Mouse (Mus musculus): Measurements from ENCODE around the gene Spred2. TPM values are rescaled to one million over a fixed set of nuclear protein-coding genes. Genes with fewer than 3 reads are reported as not detected.

The Spred2 gene
- polyA plus RNA-seq, 1 experiment from 2014 or later = 3.5 TPM

GRCm38 (mm10) chr11:19971954-19972750, 48.0 kb downstream of the Spred2 start:
- DNase-seq (ENCODE audit: low spot score) (no peak), ATAC-seq (ENCODE audit: low FRiP score, low TSS enrichment) (peak; percentile 52)
- peak overlapping the region; percentile 35; the same call in 1 of the 2 replicates for H3K27ac ChIP-seq (replicated peaks)
- no peaks in the 10 kb centered on the region for H3K36me3 ChIP-seq (ENCODE audit: control insufficient read depth, insufficient read depth, low read length)
- no peak overlapping the region for H3K9ac ChIP-seq (ENCODE audit: low read length)
- H3K27me3 ChIP-seq (ENCODE audit: control insufficient read depth, insufficient read depth, low read length) = no peaks in the 10 kb centered on the region
- TF ChIP-seq CTCF (IDR thresholded peaks at IDR 0.05; ENCODE audit: low read depth) (peak; percentile 69), EP300 (optimal IDR thresholded peaks at IDR 0.05) (no peak)
- no peak overlapping the region for H3K4me2 ChIP-seq (replicated peaks; ENCODE audit: low read depth)
- H3K4me1 ChIP-seq (replicated peaks; ENCODE audit: control insufficient read depth, insufficient read depth) = peaks cover 3% of the 10 kb centered on the region; the same call in 1 of the 2 replicates
- H3K4me3 ChIP-seq (ENCODE audit: low read depth, low read length) = no peak overlapping the region
- WGBS = 69% methylated on average over 4 of the region's 4 CpGs
- H3K9me3 ChIP-seq (ENCODE audit: control insufficient read depth, low read length) = no peaks in the 10 kb centered on the region

GRCm38 (mm10) chr11:19973032-19973790, 49.0 kb downstream of the Spred2 start:
- no peak overlapping the region for H3K4me3 ChIP-seq (ENCODE audit: low read depth, low read length)
- no peak overlapping the region for H3K4me2 ChIP-seq (replicated peaks; ENCODE audit: low read depth)
- 52% methylated on average over 7 of the region's 7 CpGs for WGBS
- ATAC-seq (ENCODE audit: low FRiP score, low TSS enrichment) (no peak), DNase-seq (ENCODE audit: low spot score) (no peak)
- no peaks in the 10 kb centered on the region for H3K9me3 ChIP-seq (ENCODE audit: control insufficient read depth, low read length)
- no peak overlapping the region for H3K9ac ChIP-seq (ENCODE audit: low read length)
- H3K4me1 ChIP-seq (replicated peaks; ENCODE audit: control insufficient read depth, insufficient read depth) = peaks cover 3% of the 10 kb centered on the region; the same call in 1 of the 2 replicates
- TF ChIP-seq CTCF (IDR thresholded peaks at IDR 0.05; ENCODE audit: low read depth) (no peak), EP300 (optimal IDR thresholded peaks at IDR 0.05) (no peak)
- H3K36me3 ChIP-seq (ENCODE audit: control insufficient read depth, insufficient read depth, low read length) = no peaks in the 10 kb centered on the region
- 0 out of 2 replicates have a peak overlapping the region, but pooled peaks have one; percentile 35 for H3K27ac ChIP-seq (replicated peaks)
- H3K27me3 ChIP-seq (ENCODE audit: control insufficient read depth, insufficient read depth, low read length) = no peaks in the 10 kb centered on the region

GRCm38 (mm10) chr11:19976032-19976431, 51.9 kb downstream of the Spred2 start:
- no peak for TF ChIP-seq CTCF (IDR thresholded peaks at IDR 0.05; ENCODE audit: low read depth)
- TF ChIP-seq EP300 (optimal IDR thresholded peaks at IDR 0.05) = no peak
- no peak overlapping the region for H3K9ac ChIP-seq (ENCODE audit: low read length)
- H3K27ac ChIP-seq (replicated peaks) = no peak overlapping the region
- H3K27me3 ChIP-seq (ENCODE audit: control insufficient read depth, insufficient read depth, low read length) = no peaks in the 10 kb centered on the region
- H3K4me3 ChIP-seq (ENCODE audit: low read depth, low read length) = no peak overlapping the region
- H3K4me1 ChIP-seq (replicated peaks; ENCODE audit: control insufficient read depth, insufficient read depth) = peaks cover 10% of the 10 kb centered on the region; the same call in 1 of the 2 replicates
- H3K36me3 ChIP-seq (ENCODE audit: control insufficient read depth, insufficient read depth, low read length) = no peaks in the 10 kb centered on the region
- H3K9me3 ChIP-seq (ENCODE audit: control insufficient read depth, low read length) = no peaks in the 10 kb centered on the region
- H3K4me2 ChIP-seq (replicated peaks; ENCODE audit: low read depth) = no peak overlapping the region
- WGBS = 98% methylated on average over 2 of the region's 2 CpGs
- DNase-seq (ENCODE audit: low spot score) = no peak
- no peak for ATAC-seq (ENCODE audit: low FRiP score, low TSS enrichment)

- ATAC-seq (ENCODE audit: low FRiP score, low TSS enrichment) (no peak), DNase-seq (ENCODE audit: low spot score) (no peak)
- Histone ChIP-seq H3K27ac (replicated peaks) (no peak overlapping the region), H3K27me3 (ENCODE audit: control insufficient read depth, insufficient read depth, low read length) (no peaks in the 10 kb centered on the region), H3K9ac (ENCODE audit: low read length) (no peak overlapping the region), H3K9me3 (ENCODE audit: control insufficient read depth, low read length) (no peaks in the 10 kb centered on the region), H3K4me3 (ENCODE audit: low read depth, low read length) (no peak overlapping the region), H3K36me3 (ENCODE audit: control insufficient read depth, insufficient read depth, low read length) (no peaks in the 10 kb centered on the region), H3K4me2 (replicated peaks; ENCODE audit: low read depth) (no peak overlapping the region), H3K4me1 (replicated peaks; ENCODE audit: control insufficient read depth, insufficient read depth) (peaks cover 10% of the 10 kb centered on the region; the same call in 1 of the 2 replicates)
- WGBS = 37% methylated on average over 2 of the region's 2 CpGs
- TF ChIP-seq EP300 (optimal IDR thresholded peaks at IDR 0.05) (no peak), CTCF (IDR thresholded peaks at IDR 0.05; ENCODE audit: low read depth) (no peak)
Measured at GRCm38 (mm10) chr11:19977687-19978086, 53.5 kb downstream of the Spred2 start.

GRCm38 (mm10) chr11:19979338-19979737, 55.2 kb downstream of the Spred2 start:
- Histone ChIP-seq H3K4me3 (ENCODE audit: low read depth, low read length) (no peak overlapping the region), H3K36me3 (ENCODE audit: control insufficient read depth, insufficient read depth, low read length) (no peaks in the 10 kb centered on the region), H3K4me1 (replicated peaks; ENCODE audit: control insufficient read depth, insufficient read depth) (peaks cover 7% of the 10 kb centered on the region; the same call in 1 of the 2 replicates), H3K27ac (replicated peaks) (peak overlapping the region; percentile 59), H3K9ac (ENCODE audit: low read length) (no peak overlapping the region), H3K9me3 (ENCODE audit: control insufficient read depth, low read length) (no peaks in the 10 kb centered on the region), H3K27me3 (ENCODE audit: control insufficient read depth, insufficient read depth, low read length) (no peaks in the 10 kb centered on the region), H3K4me2 (replicated peaks; ENCODE audit: low read depth) (peak overlapping the region; percentile 52)
- WGBS = 16% methylated on average over 14 of the region's 14 CpGs
- TF ChIP-seq EP300 (optimal IDR thresholded peaks at IDR 0.05) = no peak
- TF ChIP-seq CTCF (IDR thresholded peaks at IDR 0.05; ENCODE audit: low read depth) = no peak
- ATAC-seq (ENCODE audit: low FRiP score, low TSS enrichment) (peak; percentile 94), DNase-seq (ENCODE audit: low spot score) (peak; percentile 77)

Data from stomach, postnatal 0 days (tissue).